Mouse (Mus musculus) brain, adult 2 months (tissue): ENCODE data around the gene Clic6.

Experiments used
- DNase-seq: peaks from one replicate; pipeline ENCODE4 v3.0.0; 2011; ENCODE audit warnings: low read depth, low spot score

Gene Clic6

GRCm38 (mm10) chr16:92485436-92485835 lies at the start of gene Clic6:
TSS of gene Clic6 (plus strand) at chr16:92485736.
- no peak for DNase-seq

GRCm38 (mm10) chr16:92439775-92440174 lies 45.8 kb upstream of the Clic6 start:
- no peak for DNase-seq

GRCm38 (mm10) chr16:92440229-92440628 lies 45.3 kb upstream of the Clic6 start:
- no peak for DNase-seq

GRCm38 (mm10) chr16:92441203-92441602 lies 44.3 kb upstream of the Clic6 start:
- no peak for DNase-seq

- no peak for DNase-seq
These were observed 43.4 kb upstream of the Clic6 start for GRCm38 (mm10) chr16:92442150-92442549.

GRCm38 (mm10) chr16:92442946-92443345 lies 42.6 kb upstream of the Clic6 start:
- no peak for DNase-seq

- DNase-seq, result no peak
These were observed 41.9 kb upstream of the Clic6 start for GRCm38 (mm10) chr16:92443644-92444113.

- DNase-seq, result no peak
These were observed 40.2 kb upstream of the Clic6 start for GRCm38 (mm10) chr16:92445377-92445776.

GRCm38 (mm10) chr16:92449080-92449479 lies 36.5 kb upstream of the Clic6 start:
- DNase-seq, result peak; percentile 60

GRCm38 (mm10) chr16:92450331-92450730 lies 35.2 kb upstream of the Clic6 start:
- peak; percentile 71 for DNase-seq

- DNase-seq, result peak; percentile 44
These were observed 33.9 kb upstream of the Clic6 start for GRCm38 (mm10) chr16:92451516-92452072.

- no peak for DNase-seq
These were observed 32.9 kb upstream of the Clic6 start for GRCm38 (mm10) chr16:92452609-92453008.

GRCm38 (mm10) chr16:92454002-92454401 lies 31.5 kb upstream of the Clic6 start:
- no peak for DNase-seq

- no peak for DNase-seq
These were observed 31.0 kb upstream of the Clic6 start for GRCm38 (mm10) chr16:92454495-92454894.

- DNase-seq, result no peak
These were observed 30.0 kb upstream of the Clic6 start for GRCm38 (mm10) chr16:92455488-92455887.

- DNase-seq, result no peak
These were observed 29.6 kb upstream of the Clic6 start for GRCm38 (mm10) chr16:92455969-92456368.

GRCm38 (mm10) chr16:92457594-92457993 lies 27.9 kb upstream of the Clic6 start:
- peak; percentile 87 for DNase-seq

GRCm38 (mm10) chr16:92461412-92461811 lies 24.1 kb upstream of the Clic6 start:
- DNase-seq, result peak; percentile 70

- no peak for DNase-seq
These were observed 21.1 kb upstream of the Clic6 start for GRCm38 (mm10) chr16:92464390-92464972.

GRCm38 (mm10) chr16:92465226-92465625 lies 20.3 kb upstream of the Clic6 start:
- DNase-seq, result peak; percentile 72

- DNase-seq, result peak; percentile 100
These were observed 19.7 kb upstream of the Clic6 start for GRCm38 (mm10) chr16:92465642-92466526.

- no peak for DNase-seq
These were observed 18.5 kb upstream of the Clic6 start for GRCm38 (mm10) chr16:92467041-92467440.

GRCm38 (mm10) chr16:92468459-92468858 lies 17.1 kb upstream of the Clic6 start:
- DNase-seq, result no peak
